Mouse (Mus musculus): ENCODE results near the gene Chd1.
A peak's percentile ranks its signal among the peaks of the same experiment; 100 is the strongest.

The Chd1 gene

GRCm38 (mm10) chr17:15812136-15812778 lies 107.5 kb downstream of the Chd1 start:
- DNase-seq: peak in 1 of 2 experiments; percentile 29

GRCm38 (mm10) chr17:15813658-15814212 lies 109.0 kb downstream of the Chd1 start:
- DNase-seq: no peak

- DNase-seq: no peak
Measured at GRCm38 (mm10) chr17:15815312-15816018, 110.7 kb downstream of the Chd1 start.

DNA sequence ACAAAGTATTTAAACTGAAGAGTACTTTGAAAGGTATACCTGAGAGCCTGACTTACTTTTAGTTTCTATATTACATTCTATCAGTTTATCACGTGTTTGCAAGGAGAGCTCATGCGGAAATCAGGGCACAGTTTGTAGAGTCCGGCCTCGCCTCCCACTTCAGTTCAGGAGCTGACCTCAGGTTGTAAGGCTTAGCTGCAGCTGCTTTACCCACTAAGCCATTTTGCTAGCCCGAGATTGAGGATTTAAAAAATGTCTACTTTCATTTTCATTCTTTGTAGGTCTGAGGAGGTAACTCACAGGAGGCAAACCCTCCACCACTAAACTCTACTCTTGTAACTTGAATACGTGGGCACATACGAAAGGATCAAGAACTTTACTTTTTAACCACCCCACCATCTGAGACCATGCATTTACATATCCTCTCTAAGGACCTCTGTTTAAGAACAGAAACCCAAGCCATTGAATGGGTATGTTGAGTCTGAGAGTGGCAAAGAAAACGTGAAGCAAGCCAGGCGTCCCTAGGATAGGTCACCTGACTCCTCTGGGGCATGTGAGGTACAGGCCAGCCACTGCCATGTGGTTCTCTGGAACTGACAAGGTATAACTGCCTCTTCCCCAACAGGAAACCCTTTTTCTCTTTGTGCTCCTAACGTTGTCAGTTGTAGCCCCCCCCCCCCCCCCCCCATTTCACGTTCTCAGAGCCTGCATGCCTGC lies 111.8 kb downstream of the Chd1 start:
- DNase-seq: no peak

DNA sequence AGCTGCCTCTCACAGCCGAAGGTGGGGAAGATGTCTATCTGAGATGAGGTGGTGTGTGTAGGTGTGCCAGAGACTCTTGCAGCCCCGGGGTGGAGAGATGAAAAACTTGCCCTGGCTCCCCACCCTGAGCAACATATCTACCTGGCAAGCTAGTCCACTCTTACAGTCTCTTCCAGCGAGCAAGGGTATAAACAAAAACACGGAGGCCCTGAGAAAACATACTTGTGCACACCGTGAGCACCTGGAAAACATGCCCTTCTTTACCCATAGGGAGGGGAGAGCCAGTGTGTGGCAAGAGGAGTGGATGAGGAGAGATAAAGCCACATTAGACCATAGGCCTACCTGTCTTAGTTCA lies 112.3 kb downstream of the Chd1 start:
- DNase-seq: no peak

DNA sequence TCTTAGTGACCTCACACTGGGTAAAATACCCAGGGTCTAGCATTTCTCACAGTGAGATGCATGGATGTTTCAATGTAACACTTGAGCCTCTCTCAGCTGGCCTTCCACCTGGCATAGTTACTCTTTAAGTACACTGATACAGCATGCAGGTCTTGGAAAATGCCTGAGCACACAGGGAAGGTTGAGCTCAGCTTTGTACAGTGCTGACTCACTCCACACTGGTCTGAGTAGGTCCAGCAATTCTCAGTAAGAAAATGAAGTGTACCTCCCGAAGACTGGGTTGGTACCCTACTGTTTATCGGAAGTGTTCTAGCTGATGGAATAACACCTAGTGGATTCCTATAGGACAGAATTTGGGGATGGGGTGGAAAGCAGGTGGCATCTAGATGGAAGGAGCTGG lies 112.9 kb downstream of the Chd1 start:
- DNase-seq: no peak

- peak in 1 of 2 experiments; percentile 74 for DNase-seq
Measured at GRCm38 (mm10) chr17:15818372-15818771, 113.6 kb downstream of the Chd1 start.

GRCm38 (mm10) chr17:15820146-15820545 lies 115.4 kb downstream of the Chd1 start:
- DNase-seq: no peak

DNA sequence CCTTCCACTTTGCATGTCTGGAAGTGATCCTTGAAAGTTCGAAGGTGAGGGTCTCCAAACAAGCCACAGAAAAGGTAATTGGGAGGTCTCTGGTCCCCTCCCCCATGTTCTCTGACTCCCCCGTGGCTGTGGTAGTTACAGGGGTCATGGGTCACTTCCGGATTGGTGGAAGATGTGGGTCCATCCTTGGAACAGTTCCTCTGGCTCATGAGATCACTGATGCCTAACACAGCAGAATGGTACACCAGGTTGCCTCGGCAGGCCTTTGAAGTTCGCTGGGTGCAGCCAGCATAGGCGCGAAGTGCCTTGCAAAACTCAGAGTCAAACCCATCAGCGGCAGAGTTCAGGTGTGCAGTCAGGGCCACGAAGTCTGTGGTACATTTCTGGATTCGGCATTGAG lies 116.0 kb downstream of the Chd1 start:
- DNase-seq: no peak

- no peak for DNase-seq
Measured at GRCm38 (mm10) chr17:15821706-15822105, 116.9 kb downstream of the Chd1 start.

Data from lung, postnatal 4 days (tissue).